Mouse (Mus musculus) limb, embryonic 11.5 days (tissue): ENCODE measurements at regions not wholly inside any gene's neighbourhood (a gene's known extent, or its start where the extent isn't known, plus 50 kb on each side); places are given as distances from the start of the nearest gene placed in this dataset.

Experiments used
- ATAC-seq: fragments of 200-750 bp; cut with Nextera tagmentation; 2 replicates; pipeline ENCODE4 v1.8.0; 2017; ENCODE audit warnings: low read depth; ENCODE audit not compliant: insufficient number of reproducible peaks, low FRiP score, low TSS enrichment
- DNase-seq: peaks from one replicate; pipeline ENCODE4 v3.0.0-alpha.2; 2015; ENCODE audit warnings: low spot score
- H3K27ac ChIP-seq: fragments of 300-500 bp; sonication (generic); replicated peaks from 2 replicates; pipeline ENCODE4 v1.5.1; 2014; ENCODE audit warnings: low read depth, mild to moderate bottlenecking, low read length
- H3K27me3 ChIP-seq: fragments of 300-500 bp; sonication (generic); 2 replicates; pipeline ENCODE4 v1.6.1; 2014; ENCODE audit warnings: mild to moderate bottlenecking, low read length, mixed read lengths; ENCODE audit not compliant: control insufficient read depth, insufficient read depth
- H3K36me3 ChIP-seq: fragments of 300-500 bp; sonication (generic); 2 replicates; pipeline ENCODE4 v1.6.1; 2014; ENCODE audit warnings: mild to moderate bottlenecking, low read length, moderate library complexity, mixed read lengths; ENCODE audit not compliant: control insufficient read depth, insufficient read depth
- H3K4me1 ChIP-seq: fragments of 300-500 bp; sonication (generic); 2 replicates; pipeline ENCODE4 v1.6.1; 2014; ENCODE audit warnings: low read length, mixed read lengths; ENCODE audit not compliant: control insufficient read depth, insufficient read depth
- H3K4me2 ChIP-seq: fragments of 300-500 bp; sonication (generic); 2 replicates; pipeline ENCODE4 v1.6.1; 2014; ENCODE audit warnings: low read depth, mild to moderate bottlenecking, moderate library complexity; ENCODE audit not compliant: severe bottlenecking
- H3K4me3 ChIP-seq: fragments of 300-500 bp; sonication (generic); 2 replicates; pipeline ENCODE4 v1.5.1; 2014; ENCODE audit warnings: low read depth, low read length
- H3K9ac ChIP-seq: fragments of 300-500 bp; sonication (generic); 2 replicates; pipeline ENCODE4 v1.6.1; 2014; ENCODE audit warnings: mild to moderate bottlenecking, low read length
- H3K9me3 ChIP-seq: fragments of 300-500 bp; sonication (generic); 2 replicates; pipeline ENCODE4 v1.6.1; 2016; ENCODE audit warnings: low read length; ENCODE audit not compliant: control insufficient read depth
- WGBS: fragments of 180-500 bp; shearing (Covaris S2); extraction: QIAGEN DNeasy Blood & Tissue Kit; methylation state at CpG from one replicate; pipeline ENCODE4 v1.1.7; 2014; 5-methylcytosine and 5-hydroxymethylcytosine counted together

DNA sequence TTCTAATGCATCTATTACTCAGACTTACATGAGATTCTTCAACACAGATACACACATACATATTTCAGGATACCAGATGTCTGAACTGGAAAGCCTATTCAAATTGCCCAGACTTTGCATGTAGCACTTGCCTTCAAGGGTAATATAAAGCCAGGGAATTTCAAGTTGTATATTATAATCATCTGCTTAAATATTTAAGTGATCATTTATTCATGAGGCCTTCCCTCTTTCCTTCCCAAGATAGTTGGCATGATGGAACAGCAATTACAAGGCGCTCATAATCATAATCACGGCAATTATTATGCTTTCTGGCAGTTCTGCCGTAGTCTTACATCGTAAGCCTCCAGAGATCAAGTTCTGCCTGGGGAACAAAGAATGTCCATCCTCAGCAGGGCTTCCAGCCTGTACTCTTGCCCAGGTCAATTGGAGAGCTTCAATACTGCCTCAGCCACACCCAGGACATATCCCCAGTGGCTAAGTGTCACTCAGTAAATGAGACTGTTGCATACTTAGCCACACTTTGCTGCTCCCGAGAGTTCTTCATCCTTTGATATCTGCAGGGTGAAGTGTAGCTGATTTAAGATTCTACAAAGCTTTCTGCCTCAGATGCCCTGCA is 391.3 kb upstream of the Htr2a start:
- ATAC-seq (no peak), DNase-seq (no peak)
- H3K9me3 ChIP-seq = no peaks in the 10 kb centered on the region
- 85% methylated on average over 5 of the region's 5 CpGs for WGBS
- H3K4me3 ChIP-seq = no peak overlapping the region
- H3K27ac ChIP-seq = no peak overlapping the region
- no peaks in the 10 kb centered on the region for H3K27me3 ChIP-seq
- H3K9ac ChIP-seq = no peak overlapping the region
- no peaks in the 10 kb centered on the region for H3K4me1 ChIP-seq
- H3K36me3 ChIP-seq = no peaks in the 10 kb centered on the region
- no peak overlapping the region for H3K4me2 ChIP-seq

DNA sequence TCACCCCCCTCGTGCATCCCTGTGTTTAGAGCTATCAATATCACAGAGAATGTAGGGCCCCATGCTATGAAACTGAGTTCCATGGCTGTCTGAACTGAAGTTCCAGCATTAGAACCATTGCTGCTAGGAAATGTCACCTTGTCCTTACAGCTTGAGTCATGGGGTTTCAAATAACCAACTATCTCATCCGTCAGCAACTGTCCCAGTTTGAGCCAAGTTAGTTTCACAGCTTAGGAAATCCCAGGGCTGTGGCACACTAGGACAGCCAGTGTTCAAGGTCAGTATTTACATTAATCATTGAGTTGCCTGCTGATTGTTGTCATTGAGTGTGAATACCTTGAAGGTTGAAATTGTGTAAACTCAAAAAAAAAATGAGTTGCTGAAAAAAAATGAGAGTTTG is 390.6 kb upstream of the Htr2a start:
- no peak overlapping the region for H3K27ac ChIP-seq
- H3K36me3 ChIP-seq = no peaks in the 10 kb centered on the region
- 60% methylated on average over 2 of the region's 2 CpGs for WGBS
- H3K4me1 ChIP-seq = no peaks in the 10 kb centered on the region
- no peaks in the 10 kb centered on the region for H3K9me3 ChIP-seq
- H3K9ac ChIP-seq = no peak overlapping the region
- no peak for DNase-seq
- ATAC-seq = no peak
- no peak overlapping the region for H3K4me2 ChIP-seq
- no peaks in the 10 kb centered on the region for H3K27me3 ChIP-seq
- H3K4me3 ChIP-seq = no peak overlapping the region

GRCm38 (mm10) chr14:74252189-74253145 is 388.2 kb upstream of the Htr2a start:
- DNase-seq (no peak), ATAC-seq (no peak)
- Histone ChIP-seq H3K36me3 (no peaks in the 10 kb centered on the region), H3K9me3 (no peaks in the 10 kb centered on the region), H3K27me3 (no peaks in the 10 kb centered on the region), H3K4me2 (no peak overlapping the region), H3K9ac (no peak overlapping the region), H3K27ac (no peak overlapping the region), H3K4me3 (no peak overlapping the region), H3K4me1 (no peaks in the 10 kb centered on the region)
- WGBS = 78% methylated on average over 10 of the region's 10 CpGs

GRCm38 (mm10) chr14:74255000-74255399 is 385.6 kb upstream of the Htr2a start:
- no peaks in the 10 kb centered on the region for H3K36me3 ChIP-seq
- ATAC-seq = no peak
- H3K9ac ChIP-seq = no peak overlapping the region
- H3K27me3 ChIP-seq = no peaks in the 10 kb centered on the region
- H3K27ac ChIP-seq = no peak overlapping the region
- no peaks in the 10 kb centered on the region for H3K9me3 ChIP-seq
- no peak overlapping the region for H3K4me2 ChIP-seq
- no peak overlapping the region for H3K4me3 ChIP-seq
- H3K4me1 ChIP-seq = no peaks in the 10 kb centered on the region
- no peak for DNase-seq

DNA sequence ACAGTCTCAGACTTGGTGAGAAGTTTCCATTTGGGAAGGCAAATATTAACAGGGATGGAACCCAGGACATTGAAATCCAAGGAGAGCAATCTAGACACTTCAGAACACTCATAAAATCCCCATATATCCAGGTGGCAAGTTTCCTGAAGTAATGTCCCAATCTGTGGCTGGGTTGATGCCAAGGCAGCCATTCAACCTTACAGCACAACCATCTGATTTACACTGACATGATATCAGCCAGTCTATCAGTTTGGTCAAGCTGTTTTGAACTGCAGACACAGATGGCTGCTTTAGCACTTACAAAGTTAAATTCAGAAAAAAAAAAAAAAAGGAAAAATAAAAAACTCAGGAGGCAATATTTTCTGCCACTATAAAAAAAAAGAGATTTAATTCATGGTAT is 381.2 kb upstream of the Htr2a start:
- Histone ChIP-seq H3K36me3 (no peaks in the 10 kb centered on the region), H3K27me3 (no peaks in the 10 kb centered on the region), H3K27ac (no peak overlapping the region), H3K4me1 (no peaks in the 10 kb centered on the region), H3K4me3 (no peak overlapping the region), H3K4me2 (no peak overlapping the region), H3K9me3 (no peaks in the 10 kb centered on the region), H3K9ac (no peak overlapping the region)
- DNase-seq (no peak), ATAC-seq (no peak)

DNA sequence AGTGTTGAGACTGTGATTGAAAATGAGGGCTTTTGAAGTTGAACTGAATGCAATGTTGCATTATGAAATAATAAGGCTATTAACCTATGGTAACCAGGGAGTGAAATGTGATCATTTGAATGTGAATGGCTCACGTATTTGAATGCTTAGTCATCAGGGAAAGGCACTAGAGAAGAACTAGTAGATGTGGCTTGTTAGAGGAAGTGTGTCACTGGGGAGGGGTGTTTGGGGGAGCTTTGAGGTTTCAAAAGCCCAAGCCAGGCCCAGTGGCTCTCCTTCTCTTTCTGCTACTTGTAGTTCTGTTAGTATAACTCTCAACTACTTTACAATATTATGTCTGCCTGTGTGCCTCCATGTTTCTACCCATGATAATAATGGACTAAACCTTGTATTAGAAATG is 373.6 kb upstream of the Htr2a start:
- Histone ChIP-seq H3K27me3 (no peaks in the 10 kb centered on the region), H3K9ac (no peak overlapping the region), H3K4me1 (no peaks in the 10 kb centered on the region), H3K4me2 (no peak overlapping the region), H3K4me3 (no peak overlapping the region), H3K36me3 (no peaks in the 10 kb centered on the region), H3K9me3 (no peaks in the 10 kb centered on the region), H3K27ac (no peak overlapping the region)
- ATAC-seq (no peak), DNase-seq (no peak)
- 75% methylated on average over 1 of the region's 1 CpGs for WGBS

DNA sequence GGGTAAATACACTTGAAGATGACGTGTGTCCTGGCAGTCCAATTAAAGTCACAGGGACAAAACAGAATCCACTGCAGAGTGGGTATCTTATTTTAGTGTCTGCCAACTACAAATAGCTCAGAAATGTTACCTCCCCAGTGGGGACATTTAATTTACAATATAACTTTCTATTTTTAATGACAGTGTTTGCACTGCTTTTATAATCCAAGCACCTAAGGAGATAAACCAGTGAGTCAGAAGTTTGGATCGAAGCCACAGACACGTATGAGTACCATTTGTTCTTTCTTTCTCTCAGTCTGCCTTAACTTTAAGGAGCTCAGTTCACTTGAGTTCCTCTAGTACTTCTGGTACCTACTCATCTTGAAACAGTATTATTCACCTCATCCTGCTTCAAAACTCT is 346.1 kb upstream of the Htr2a start:
- H3K36me3 ChIP-seq = no peaks in the 10 kb centered on the region
- WGBS = 85% methylated on average over 3 of the region's 3 CpGs
- H3K9ac ChIP-seq = no peak overlapping the region
- no peak for DNase-seq
- H3K4me3 ChIP-seq = no peak overlapping the region
- no peak overlapping the region for H3K4me2 ChIP-seq
- no peaks in the 10 kb centered on the region for H3K9me3 ChIP-seq
- no peaks in the 10 kb centered on the region for H3K27me3 ChIP-seq
- H3K27ac ChIP-seq = no peak overlapping the region
- H3K4me1 ChIP-seq = no peaks in the 10 kb centered on the region
- ATAC-seq = no peak

- DNase-seq (no peak), ATAC-seq (no peak)
- H3K36me3 ChIP-seq = no peaks in the 10 kb centered on the region
- H3K27me3 ChIP-seq = no peaks in the 10 kb centered on the region
- H3K9me3 ChIP-seq = no peaks in the 10 kb centered on the region
- H3K4me1 ChIP-seq = no peaks in the 10 kb centered on the region
- no peak overlapping the region for H3K27ac ChIP-seq
- H3K9ac ChIP-seq = no peak overlapping the region
- H3K4me2 ChIP-seq = no peak overlapping the region
- no peak overlapping the region for H3K4me3 ChIP-seq
- 88% methylated on average over 3 of the region's 3 CpGs for WGBS
These were observed 336.2 kb upstream of the Htr2a start for GRCm38 (mm10) chr14:74304483-74304882.
